Comparison of ENCODE assay signal across 8 mouse cellular contexts in the genomic region with DNA sequence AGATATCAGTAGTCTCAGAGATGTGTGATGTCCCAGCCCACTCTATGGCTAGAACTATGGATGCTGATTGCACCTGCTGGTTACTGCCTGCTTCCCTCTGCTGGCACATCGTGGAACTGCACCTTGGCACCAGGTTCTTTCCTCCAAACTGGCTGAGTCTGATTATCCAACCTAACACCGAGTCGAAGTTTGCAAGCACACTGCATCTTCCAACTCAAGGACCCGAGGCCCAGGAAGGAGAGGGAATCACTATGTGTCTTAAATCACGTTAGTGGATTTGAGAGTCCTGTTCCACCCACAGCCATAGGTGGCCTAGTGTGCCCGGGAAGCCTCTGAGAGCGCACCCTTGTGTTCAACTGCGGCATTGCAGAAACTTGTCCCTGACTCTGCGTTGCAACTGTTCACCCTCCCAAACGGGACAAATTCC. TPM values are rescaled to one million over a fixed set of nuclear protein-coding genes. Genes with fewer than 3 reads are reported as not detected.
A peak's percentile ranks its signal among the peaks of the same experiment; 100 is the strongest.
DNase-seq lines count a peak whose midpoint lies in the region; ATAC-seq and TF ChIP-seq lines count a peak whose summit lies in the region.

No protein-coding gene starts in this region.

- H3K79me2 ChIP-seq in heart, adult 2 months (replicated peaks; ENCODE audit: control insufficient read depth, insufficient read depth, low read length): no peaks in the 10 kb centered on the region

- H3K9me3 ChIP-seq in heart, embryonic 12.5 days (replicated peaks): no peaks in the 10 kb centered on the region
- no peaks in the 10 kb centered on the region for H3K9me3 ChIP-seq in forebrain, embryonic 13.5 days (replicated peaks)
- no peaks in the 10 kb centered on the region for H3K9me3 ChIP-seq in hindbrain, embryonic 15.5 days

- peak; percentile 86 for TF ChIP-seq CTCF in heart, adult 2 months (IDR thresholded peaks at IDR 0.05)

- DNase-seq in heart, adult 2 months: peak; percentile 72 to 87
- DNase-seq in c-Kit-positive CD71-positive TER-119-negative erythroid progenitor cells, embryonic 14.5 days (ENCODE audit: low read depth): peak; percentile 61
- peak; percentile 64 for DNase-seq in left cerebral cortex, adult 11 months (ENCODE audit: low spot score)
- peak; percentile 82 for DNase-seq in mesoderm, embryonic 11.5 days (ENCODE audit: low read depth, low spot score)
- DNase-seq in spleen, adult 18-20 months: peak; percentile 40 to 76

- H3K9ac ChIP-seq in heart, adult 2 months (ENCODE audit: low read depth, low read length): no peak overlapping the region
- H3K9ac ChIP-seq in heart, embryonic 12.5 days: no peak overlapping the region
- no peak overlapping the region for H3K9ac ChIP-seq in forebrain, embryonic 13.5 days
- no peak overlapping the region for H3K9ac ChIP-seq in hindbrain, embryonic 15.5 days

- intact Hi-C loops in heart, adult 2 months (cut with DNase I): loop anchor here (10.0 kb wide), 1 partner anchor 301 kb away; no protein-coding TSS in a partner anchor

- no peak overlapping the region for H3K27ac ChIP-seq in heart, adult 2 months
- no peak overlapping the region for H3K27ac ChIP-seq in heart, embryonic 12.5 days (ENCODE audit: poor library complexity, severe bottlenecking)
- H3K27ac ChIP-seq in forebrain, embryonic 13.5 days: no peak overlapping the region
- no peak overlapping the region for H3K27ac ChIP-seq in hindbrain, embryonic 15.5 days (replicated peaks)

- 9% methylated on average over 10 of the region's 10 CpGs for WGBS in heart, adult 2 months
- 19% methylated on average over 10 of the region's 10 CpGs for WGBS in heart, embryonic 12.5 days
- 8% methylated on average over 10 of the region's 10 CpGs for WGBS in forebrain, embryonic 13.5 days
- WGBS in hindbrain, embryonic 15.5 days: 12% methylated on average over 10 of the region's 10 CpGs

- no peak for TF ChIP-seq POLR2A in heart, adult 2 months (IDR thresholded peaks at IDR 0.05; ENCODE audit: insufficient read depth, low read depth, low read length)

- no peak overlapping the region for H3K4me3 ChIP-seq in heart, adult 2 months
- H3K4me3 ChIP-seq in heart, embryonic 12.5 days: no peak overlapping the region
- H3K4me3 ChIP-seq in forebrain, embryonic 13.5 days: no peak overlapping the region
- no peak overlapping the region for H3K4me3 ChIP-seq in hindbrain, embryonic 15.5 days

- ATAC-seq in heart, embryonic 12.5 days (ENCODE audit: insufficient number of reproducible peaks, low FRiP score): no peak; the same call in 1 of the 2 replicates
- ATAC-seq in forebrain, embryonic 13.5 days: no peak
- 0 out of 2 replicates have a peak, but pooled peaks have one; percentile 52 for ATAC-seq in hindbrain, embryonic 15.5 days (ENCODE audit: low FRiP score, low read depth)

- H3K4me1 ChIP-seq in heart, adult 2 months (ENCODE audit: control insufficient read depth, insufficient read depth, low read length): peaks cover 6% of the 10 kb centered on the region
- peaks cover 12% of the 10 kb centered on the region for H3K4me1 ChIP-seq in heart, embryonic 12.5 days (replicated peaks)
- H3K4me1 ChIP-seq in forebrain, embryonic 13.5 days: peaks cover 5% of the 10 kb centered on the region
- peaks cover 7% of the 10 kb centered on the region for H3K4me1 ChIP-seq in hindbrain, embryonic 15.5 days (replicated peaks)

- H3K27me3 ChIP-seq in heart, adult 2 months (ENCODE audit: control insufficient read depth, insufficient read depth, low read length): no peaks in the 10 kb centered on the region
- H3K27me3 ChIP-seq in heart, embryonic 12.5 days (replicated peaks): no peaks in the 10 kb centered on the region
- no peaks in the 10 kb centered on the region for H3K27me3 ChIP-seq in forebrain, embryonic 13.5 days
- H3K27me3 ChIP-seq in hindbrain, embryonic 15.5 days: no peaks in the 10 kb centered on the region

- no peak overlapping the region for H3K4me2 ChIP-seq in heart, embryonic 12.5 days
- H3K4me2 ChIP-seq in forebrain, embryonic 13.5 days: 0 out of 2 replicates have a peak overlapping the region, but pooled peaks have one; percentile 26
- H3K4me2 ChIP-seq in hindbrain, embryonic 15.5 days: no peak overlapping the region

- no peak for TF ChIP-seq EP300 in heart, adult 2 months (IDR thresholded peaks at IDR 0.05; ENCODE audit: insufficient read depth, low read depth, low read length)

- H3K36me3 ChIP-seq in heart, adult 2 months (ENCODE audit: control insufficient read depth, insufficient read depth, low read length): no peaks in the 10 kb centered on the region; the same call in 1 of the 2 replicates
- no peaks in the 10 kb centered on the region for H3K36me3 ChIP-seq in heart, embryonic 12.5 days
- H3K36me3 ChIP-seq in forebrain, embryonic 13.5 days (ENCODE audit: poor library complexity, severe bottlenecking): no peaks in the 10 kb centered on the region
- no peaks in the 10 kb centered on the region for H3K36me3 ChIP-seq in hindbrain, embryonic 15.5 days

RNA-seq across cellular contexts. Expression of gene Pomgnt2, which starts 17.3 kb away (rescaled TPM):
- total RNA-seq in heart, adult 2 months (2021): 10 to 100 TPM; 14.0 to 15.3 TPM
- polyA plus RNA-seq in heart, adult 2 months (2012; rRNA removed): 21.0 and 21.4 TPM in 2 replicates
- 14.3 and 14.7 TPM in 2 replicates for polyA plus RNA-seq in heart, embryonic 12.5 days (2016; fragmentation: Nextera tagmentation; extraction: Ambion mirVana)
- polyA plus RNA-seq in forebrain, embryonic 13.5 days (2015; fragmentation: Nextera tagmentation; extraction: Ambion mirVana): 16.7 and 17.3 TPM in 2 replicates
- 36.1 and 36.2 TPM in 2 replicates for polyA plus RNA-seq in hindbrain, embryonic 15.5 days (2015; fragmentation: Nextera tagmentation; extraction: Ambion mirVana)
